Mouse (Mus musculus) activated CD4-positive, CD25-positive, alpha-beta regulatory T cell (primary cell): ENCODE data around the gene Sugt1. TPM values are rescaled to one million over a fixed set of nuclear protein-coding genes. Genes with fewer than 3 reads are reported as not detected.

ENCODE experiments used
- polyA plus RNA-seq, 2 experiments: library from polyadenylated mRNA; unstranded; fragments of 100-300 nt; shearing (Covaris generic); gene quantifications; one replicate each; pipeline ENCODE4 v1.2.1; 2017

Sugt1 gene
- polyA plus RNA-seq: 100 to 1,000 TPM; 113 to 131 TPM

GRCm38 (mm10) chr14:79587139-79587851, at the start of gene Sugt1:
Gene Sugt1 (plus strand): TSS chr14:79587691.

GRCm38 (mm10) chr14:79662001-79662400, 74.5 kb downstream of the Sugt1 start, which contains the start of gene Cnmd:
Gene Cnmd (minus strand): TSS chr14:79662170.

Other genes starting within 250 kb of the Sugt1 start
- 10 to 100 TPM; 53.0 to 64.1 TPM for gene Naa16, start 196.9 kb upstream of the Sugt1 start, polyA plus RNA-seq
- gene Mtrf1, start 189.9 kb upstream of the Sugt1 start, polyA plus RNA-seq: 1 to 10 TPM; 4.1 to 6.7 TPM
- 1 to 10 TPM; 3.2 to 4.6 TPM for gene Kbtbd7, start 161.2 kb upstream of the Sugt1 start, polyA plus RNA-seq
- gene Kbtbd6, start 135.9 kb upstream of the Sugt1 start, polyA plus RNA-seq: under 1 TPM; 0.72 to 0.83 TPM
- gene Elf1, start 106.5 kb upstream of the Sugt1 start, polyA plus RNA-seq: 100 to 1,000 TPM; 174 to 183 TPM
- gene Wbp4, start 106.2 kb upstream of the Sugt1 start, polyA plus RNA-seq: 10 to 100 TPM; 48.9 to 60.1 TPM
- gene Cnmd, start 74.5 kb downstream of the Sugt1 start, polyA plus RNA-seq: under 1 TPM in 1 of 2 experiments, not detected in 1; 0.36 TPM
- gene Pcdh8, start 183.6 kb downstream of the Sugt1 start, polyA plus RNA-seq: under 1 TPM in 1 of 2 experiments, not detected in 1; 0.45 TPM